Mouse (Mus musculus) myocyte (in vitro differentiated cells): Measurements from ENCODE around the gene Haghl.

Source experiments
- CEBPB ChIP-seq: IDR thresholded peaks from 2 replicates; pipeline ENCODE4 v1.6.1; 2011; ENCODE audit warnings: mild to moderate bottlenecking, moderate library complexity; ENCODE audit not compliant: poor library complexity, insufficient read depth, severe bottlenecking
- POLR2A ChIP-seq: IDR thresholded peaks from one replicate; pipeline ENCODE4 v1.6.1; 2011; ENCODE audit warnings: low read depth, mild to moderate bottlenecking, control low read depth, moderate library complexity; ENCODE audit not compliant: insufficient read length

DNA sequence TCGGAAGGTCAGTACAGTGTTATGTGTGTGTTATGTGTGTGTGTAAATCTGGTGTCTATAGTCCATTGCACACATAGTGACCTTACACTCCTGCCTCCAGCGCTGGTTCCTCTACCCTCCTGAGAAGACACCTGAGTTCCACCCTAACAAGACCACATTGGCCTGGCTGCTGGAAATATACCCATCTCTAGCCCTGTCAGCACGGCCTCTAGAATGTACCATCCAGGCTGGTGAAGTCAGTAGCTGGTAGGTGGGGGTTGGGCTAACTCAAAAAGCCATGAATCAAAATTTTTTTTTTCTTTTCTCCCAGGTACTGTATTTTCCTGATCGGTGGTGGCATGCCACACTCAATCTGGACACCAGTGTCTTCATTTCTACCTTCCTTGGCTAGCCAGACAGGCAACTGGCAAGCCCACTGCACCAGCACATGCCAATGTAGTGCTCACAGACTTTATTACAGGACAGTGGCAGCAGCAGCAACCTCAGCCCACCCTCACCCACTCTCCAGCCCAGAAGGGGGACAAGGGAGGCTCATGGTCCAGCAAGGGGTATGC, 44.8 kb upstream of the Haghl start:
- TF ChIP-seq POLR2A (peak; percentile 26), CEBPB (no peak)
